Mouse (Mus musculus) ovary, postnatal 14 days (tissue): ENCODE results near the gene Mroh7.
"Not testable (repeated sequence)": the region's sequence is repeated elsewhere in the genome, so short reads cannot be mapped to it uniquely, and the experiment has no call there.

Source experiments
- DNase-seq: peaks from one replicate; pipeline ENCODE4 v3.0.0; 2022; ENCODE audit warnings: low spot score

The Mroh7 gene

GRCm38 (mm10) chr4:106730814-106731213, at the start of gene Mroh7:
Gene Mroh7 (minus strand): TSS chr4:106730925.
- no peak for DNase-seq

GRCm38 (mm10) chr4:106780045-106780444, 49.3 kb upstream of the Mroh7 start:
- no peak for DNase-seq

GRCm38 (mm10) chr4:106778116-106778788, 47.5 kb upstream of the Mroh7 start:
- peak; percentile 90 for DNase-seq

GRCm38 (mm10) chr4:106776998-106777397, 46.3 kb upstream of the Mroh7 start:
- DNase-seq, result no peak

- not testable (repeated sequence) for DNase-seq
These were observed 45.0 kb upstream of the Mroh7 start for GRCm38 (mm10) chr4:106775767-106776166.

GRCm38 (mm10) chr4:106772558-106772957, 41.8 kb upstream of the Mroh7 start:
- no peak for DNase-seq

GRCm38 (mm10) chr4:106769306-106769705, 38.6 kb upstream of the Mroh7 start:
- DNase-seq, result no peak

GRCm38 (mm10) chr4:106764166-106764565, 33.4 kb upstream of the Mroh7 start:
- no peak for DNase-seq

GRCm38 (mm10) chr4:106751726-106752125, 21.0 kb upstream of the Mroh7 start:
- DNase-seq, result no peak

GRCm38 (mm10) chr4:106749699-106750098, 19.0 kb upstream of the Mroh7 start:
- DNase-seq, result peak; percentile 63

GRCm38 (mm10) chr4:106747001-106747580, 16.4 kb upstream of the Mroh7 start:
- DNase-seq, result no peak

GRCm38 (mm10) chr4:106745862-106746261, 15.1 kb upstream of the Mroh7 start:
- DNase-seq, result no peak

- no peak for DNase-seq
These were observed 7.2 kb upstream of the Mroh7 start for GRCm38 (mm10) chr4:106737904-106738303.

GRCm38 (mm10) chr4:106736884-106737283, 6.2 kb upstream of the Mroh7 start:
- DNase-seq, result not testable (repeated sequence)

- no peak for DNase-seq
These were observed 2.9 kb upstream of the Mroh7 start, which contains the start of gene Fam151a for GRCm38 (mm10) chr4:106733636-106734035. Gene Fam151a (plus strand): TSS chr4:106733889.

GRCm38 (mm10) chr4:106720631-106721030, 10.1 kb downstream of the Mroh7 start:
- no peak for DNase-seq

GRCm38 (mm10) chr4:106713622-106714021, 17.1 kb downstream of the Mroh7 start:
- DNase-seq, result no peak

GRCm38 (mm10) chr4:106708408-106708807, 22.3 kb downstream of the Mroh7 start:
- DNase-seq, result peak; percentile 85

GRCm38 (mm10) chr4:106707957-106708356, 22.8 kb downstream of the Mroh7 start:
- DNase-seq, result no peak

GRCm38 (mm10) chr4:106705096-106705665, 25.5 kb downstream of the Mroh7 start:
- no peak for DNase-seq

GRCm38 (mm10) chr4:106704416-106704815, 26.3 kb downstream of the Mroh7 start:
- no peak for DNase-seq

GRCm38 (mm10) chr4:106703956-106704355, 26.8 kb downstream of the Mroh7 start:
- DNase-seq, result no peak

GRCm38 (mm10) chr4:106700798-106701197, 29.9 kb downstream of the Mroh7 start:
- no peak for DNase-seq
